Mouse (Mus musculus): Measurements from ENCODE around the gene Ccdc40. TPM values are rescaled to one million over a fixed set of nuclear protein-coding genes. Genes with fewer than 3 reads are reported as not detected.
A peak's percentile ranks its signal among the peaks of the same experiment; 100 is the strongest.
"Not testable (repeated sequence)": the region's sequence is repeated elsewhere in the genome, so short reads cannot be mapped to it uniquely, and the experiment has no call there.

Gene Ccdc40
- polyA plus RNA-seq, 1 experiment from 2014 or later = 9.3 TPM

- WGBS = 82% methylated on average over 8 of the region's 8 CpGs
- no peak overlapping the region for H3K27ac ChIP-seq
- no peaks in the 10 kb centered on the region for H3K9me3 ChIP-seq
- H3K4me3 ChIP-seq = no peak overlapping the region
- H3K36me3 ChIP-seq = peaks cover 71% of the 10 kb centered on the region
- no peaks in the 10 kb centered on the region for H3K27me3 ChIP-seq (ENCODE audit: insufficient read depth, poor library complexity, severe bottlenecking)
- H3K4me1 ChIP-seq = peaks cover 32% of the 10 kb centered on the region
- DNase-seq (ENCODE audit: low spot score) = no peak
Measured at GRCm38 (mm10) chr11:119273186-119273930, 45.0 kb downstream of the Ccdc40 start.

- Histone ChIP-seq H3K27me3 (ENCODE audit: insufficient read depth, poor library complexity, severe bottlenecking) (no peaks in the 10 kb centered on the region), H3K4me3 (no peak overlapping the region), H3K36me3 (peaks cover 76% of the 10 kb centered on the region), H3K9me3 (no peaks in the 10 kb centered on the region), H3K4me1 (peaks cover 17% of the 10 kb centered on the region), H3K27ac (no peak overlapping the region)
- no peak for DNase-seq (ENCODE audit: low spot score)
- 84% methylated on average over 15 of the region's 15 CpGs for WGBS
Measured at GRCm38 (mm10) chr11:119281030-119281429, 52.7 kb downstream of the Ccdc40 start.

- H3K4me1 ChIP-seq = peaks cover 27% of the 10 kb centered on the region
- peak overlapping the region; percentile 72 for H3K27ac ChIP-seq
- DNase-seq (ENCODE audit: low spot score) = no peak
- 41% methylated on average over 9 of the region's 9 CpGs for WGBS
- no peak overlapping the region for H3K4me3 ChIP-seq
- H3K9me3 ChIP-seq = no peaks in the 10 kb centered on the region
- peaks cover 87% of the 10 kb centered on the region for H3K36me3 ChIP-seq
- no peaks in the 10 kb centered on the region for H3K27me3 ChIP-seq (ENCODE audit: insufficient read depth, poor library complexity, severe bottlenecking)
Measured at GRCm38 (mm10) chr11:119285791-119286527, 57.6 kb downstream of the Ccdc40 start.

GRCm38 (mm10) chr11:119287207-119287992 lies 59.0 kb downstream of the Ccdc40 start:
- H3K27me3 ChIP-seq (ENCODE audit: insufficient read depth, poor library complexity, severe bottlenecking) = no peaks in the 10 kb centered on the region
- H3K27ac ChIP-seq = no peak overlapping the region
- 88% methylated on average over 20 of the region's 20 CpGs for WGBS
- H3K4me3 ChIP-seq = no peak overlapping the region
- peaks cover 89% of the 10 kb centered on the region for H3K36me3 ChIP-seq
- H3K4me1 ChIP-seq = peaks cover 27% of the 10 kb centered on the region
- no peaks in the 10 kb centered on the region for H3K9me3 ChIP-seq
- DNase-seq (ENCODE audit: low spot score) = no peak

GRCm38 (mm10) chr11:119292861-119293260 lies 64.5 kb downstream of the Ccdc40 start:
- 90% methylated on average over 8 of the region's 8 CpGs for WGBS

GRCm38 (mm10) chr11:119297996-119298395 lies 69.6 kb downstream of the Ccdc40 start:
- Histone ChIP-seq H3K4me1 (peaks cover 14% of the 10 kb centered on the region), H3K36me3 (peaks cover 52% of the 10 kb centered on the region), H3K27me3 (ENCODE audit: insufficient read depth, poor library complexity, severe bottlenecking) (no peaks in the 10 kb centered on the region; the same call in 1 of the 2 replicates), H3K27ac (no peak overlapping the region), H3K9me3 (no peaks in the 10 kb centered on the region), H3K4me3 (peak overlapping the region; percentile 83; the same call in 1 of the 2 replicates)
- no peak for DNase-seq (ENCODE audit: low spot score)
- WGBS = 82% methylated on average over 6 of the region's 6 CpGs

More at GRCm38 (mm10) chr11:119292861-119293260, 64.5 kb downstream of the Ccdc40 start:
- not testable (repeated sequence) for H3K27me3 ChIP-seq (ENCODE audit: insufficient read depth, poor library complexity, severe bottlenecking); H3K9me3 ChIP-seq; DNase-seq (ENCODE audit: low spot score); H3K27ac ChIP-seq; H3K4me3 ChIP-seq; H3K4me1 ChIP-seq
- peaks cover 98% of the 10 kb centered on the region for H3K36me3 ChIP-seq

- no peak for DNase-seq (ENCODE audit: low spot score)
- H3K9me3 ChIP-seq = no peaks in the 10 kb centered on the region
- peaks cover 9% of the 10 kb centered on the region for H3K27me3 ChIP-seq (ENCODE audit: insufficient read depth, poor library complexity, severe bottlenecking)
- H3K27ac ChIP-seq = peak overlapping the region; percentile 93
- 12% methylated on average over 7 of the region's 7 CpGs for WGBS
- peaks cover 43% of the 10 kb centered on the region for H3K36me3 ChIP-seq
- peak overlapping the region; percentile 83 for H3K4me3 ChIP-seq
- H3K4me1 ChIP-seq = peaks cover 14% of the 10 kb centered on the region
Measured at GRCm38 (mm10) chr11:119298917-119299316, 70.5 kb downstream of the Ccdc40 start.

GRCm38 (mm10) chr11:119299391-119300245 lies 71.2 kb downstream of the Ccdc40 start, which contains the start of gene Eif4a3:
Gene Eif4a3 (minus strand): TSS chr11:119300089.
- Histone ChIP-seq H3K36me3 (peaks cover 36% of the 10 kb centered on the region), H3K27me3 (ENCODE audit: insufficient read depth, poor library complexity, severe bottlenecking) (peaks cover 16% of the 10 kb centered on the region), H3K4me1 (peaks cover 14% of the 10 kb centered on the region), H3K4me3 (peak within 1 kb of the TSS; percentile 83), H3K9me3 (no peaks in the 10 kb centered on the region), H3K27ac (peak within 1 kb of the TSS; percentile 93)
- under 1% methylated on average over 89 of the region's 89 CpGs for WGBS
- DNase-seq (ENCODE audit: low spot score) = peak; percentile 96

GRCm38 (mm10) chr11:119300246-119300935 lies 72.0 kb downstream of the Ccdc40 start:
- Histone ChIP-seq H3K9me3 (no peaks in the 10 kb centered on the region), H3K36me3 (peaks cover 28% of the 10 kb centered on the region), H3K27me3 (ENCODE audit: insufficient read depth, poor library complexity, severe bottlenecking) (peaks cover 21% of the 10 kb centered on the region), H3K4me1 (peaks cover 19% of the 10 kb centered on the region), H3K27ac (peak overlapping the region; percentile 93), H3K4me3 (peak overlapping the region; percentile 83)
- no peak for DNase-seq (ENCODE audit: low spot score)
- WGBS = 2% methylated on average over 31 of the region's 31 CpGs

GRCm38 (mm10) chr11:119300986-119301385 lies 72.6 kb downstream of the Ccdc40 start:
- H3K36me3 ChIP-seq = peaks cover 22% of the 10 kb centered on the region
- H3K4me1 ChIP-seq = peaks cover 24% of the 10 kb centered on the region
- no peaks in the 10 kb centered on the region for H3K9me3 ChIP-seq
- no peak overlapping the region for H3K27ac ChIP-seq
- H3K27me3 ChIP-seq (ENCODE audit: insufficient read depth, poor library complexity, severe bottlenecking) = peaks cover 21% of the 10 kb centered on the region
- WGBS = 27% methylated on average over 2 of the region's 2 CpGs
- DNase-seq (ENCODE audit: low spot score) = no peak
- peak overlapping the region; percentile 83 for H3K4me3 ChIP-seq

- H3K27me3 ChIP-seq (ENCODE audit: insufficient read depth, poor library complexity, severe bottlenecking) = peaks cover 21% of the 10 kb centered on the region
- 0 out of 2 replicates have a peak overlapping the region, but pooled peaks have one; percentile 12 for H3K27ac ChIP-seq
- H3K4me1 ChIP-seq = peaks cover 41% of the 10 kb centered on the region
- no peak overlapping the region for H3K4me3 ChIP-seq
- no peaks in the 10 kb centered on the region for H3K9me3 ChIP-seq
- 35% methylated on average over 16 of the region's 16 CpGs for WGBS
- no peaks in the 10 kb centered on the region for H3K36me3 ChIP-seq
- no peak for DNase-seq (ENCODE audit: low spot score)
Measured at GRCm38 (mm10) chr11:119304904-119305712, 76.7 kb downstream of the Ccdc40 start.

Data from heart, embryonic 10.5 days (tissue).